Mouse (Mus musculus): Measurements from ENCODE around the gene Btnl4. TPM values are rescaled to one million over a fixed set of nuclear protein-coding genes. Genes with fewer than 3 reads are reported as not detected.

Gene Btnl4
- polyA plus RNA-seq (2015; fragmentation: Nextera tagmentation; extraction: Ambion mirVana): not detected in 2 replicates

GRCm38 (mm10) chr17:34477238-34478013 is at the start of gene Btnl4:
TSS of gene Btnl4 (minus strand) at chr17:34477318.

DNA sequence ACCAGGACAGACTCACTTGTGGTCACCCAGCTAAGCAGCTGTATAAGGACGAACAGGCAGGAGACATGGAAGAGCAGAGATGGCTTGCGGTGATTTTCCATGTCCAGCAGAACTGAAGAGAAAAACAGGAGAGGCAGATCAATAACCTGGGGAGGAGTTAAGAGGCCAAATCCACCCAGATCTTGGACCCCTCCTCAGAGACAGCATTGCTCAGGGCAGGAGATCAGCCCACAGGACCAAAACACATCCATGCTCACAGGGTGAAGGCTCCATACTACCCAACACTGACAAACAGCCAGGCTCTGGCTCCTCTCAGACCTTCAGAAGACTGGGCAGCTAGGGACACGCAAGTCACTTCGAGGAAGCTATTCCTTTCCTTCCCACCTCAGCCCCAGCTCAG is 40.1 kb upstream of the Btnl4 start, which contains the start of gene Btnl6:
Btnl6 (minus strand) TSS at position 101 of the 400 bp plus-strand sequence.

Other genes starting within 250 kb of the Btnl4 start
- gene H2-Ob, start 238.4 kb downstream of the Btnl4 start, polyA plus RNA-seq (2015; fragmentation: Nextera tagmentation; extraction: Ambion mirVana): 0.16 and 0.21 TPM in 2 replicates
- 8.1 and 12.1 TPM in 2 replicates for gene H2-Ab1, start 219.6 kb downstream of the Btnl4 start, polyA plus RNA-seq (2015; fragmentation: Nextera tagmentation; extraction: Ambion mirVana)
- gene H2-Aa, start 189.5 kb downstream of the Btnl4 start, polyA plus RNA-seq (2015; fragmentation: Nextera tagmentation; extraction: Ambion mirVana): 5.4 and 5.7 TPM in 2 replicates
- 4.8 and 6.7 TPM in 2 replicates for gene H2-Eb1, start 171.5 kb downstream of the Btnl4 start, polyA plus RNA-seq (2015; fragmentation: Nextera tagmentation; extraction: Ambion mirVana)
- not detected in 2 replicates for gene H2-Eb2, start 151.7 kb downstream of the Btnl4 start, polyA plus RNA-seq (2015; fragmentation: Nextera tagmentation; extraction: Ambion mirVana)
- gene Btnl2, start 122.5 kb downstream of the Btnl4 start, polyA plus RNA-seq (2015; fragmentation: Nextera tagmentation; extraction: Ambion mirVana): 0.12 and 0.22 TPM in 2 replicates
- gene Btnl1, start 100.2 kb downstream of the Btnl4 start, polyA plus RNA-seq (2015; fragmentation: Nextera tagmentation; extraction: Ambion mirVana): not detected in 2 replicates
- 1.4 and 2.6 TPM in 2 replicates for gene BC051142, start 78.5 kb downstream of the Btnl4 start, polyA plus RNA-seq (2015; fragmentation: Nextera tagmentation; extraction: Ambion mirVana)
- not detected in 2 replicates for gene Btnl6, start 40.0 kb upstream of the Btnl4 start, polyA plus RNA-seq (2015; fragmentation: Nextera tagmentation; extraction: Ambion mirVana)
- gene Notch4, start 87.0 kb upstream of the Btnl4 start, polyA plus RNA-seq (2015; fragmentation: Nextera tagmentation; extraction: Ambion mirVana): 3.0 and 5.0 TPM in 2 replicates
- 15.0 TPM in 2 replicates for gene Gpsm3, start 112.5 kb upstream of the Btnl4 start, polyA plus RNA-seq (2015; fragmentation: Nextera tagmentation; extraction: Ambion mirVana)
- 6.1 and 6.8 TPM in 2 replicates for gene Pbx2, start 113.9 kb upstream of the Btnl4 start, polyA plus RNA-seq (2015; fragmentation: Nextera tagmentation; extraction: Ambion mirVana)
- gene Ager, start 120.5 kb upstream of the Btnl4 start, polyA plus RNA-seq (2015; fragmentation: Nextera tagmentation; extraction: Ambion mirVana): 4.4 and 5.1 TPM in 2 replicates
- 90.9 and 133 TPM in 2 replicates for gene Rnf5, start 126.4 kb upstream of the Btnl4 start, polyA plus RNA-seq (2015; fragmentation: Nextera tagmentation; extraction: Ambion mirVana)
- gene Agpat1, start 126.9 kb upstream of the Btnl4 start, polyA plus RNA-seq (2015; fragmentation: Nextera tagmentation; extraction: Ambion mirVana): 43.8 and 58.6 TPM in 2 replicates
- gene Egfl8, start 138.7 kb upstream of the Btnl4 start, polyA plus RNA-seq (2015; fragmentation: Nextera tagmentation; extraction: Ambion mirVana): 11.5 and 18.6 TPM in 2 replicates
- 25.5 and 34.3 TPM in 2 replicates for gene Ppt2, start 151.2 kb upstream of the Btnl4 start, polyA plus RNA-seq (2015; fragmentation: Nextera tagmentation; extraction: Ambion mirVana)
- 1.3 and 2.2 TPM in 2 replicates for gene Prrt1, start 152.2 kb upstream of the Btnl4 start, polyA plus RNA-seq (2015; fragmentation: Nextera tagmentation; extraction: Ambion mirVana)
- 13.8 and 17.8 TPM in 2 replicates for gene Fkbpl, start 167.4 kb upstream of the Btnl4 start, polyA plus RNA-seq (2015; fragmentation: Nextera tagmentation; extraction: Ambion mirVana)
- 34.1 and 43.4 TPM in 2 replicates for gene Atf6b, start 169.8 kb upstream of the Btnl4 start, polyA plus RNA-seq (2015; fragmentation: Nextera tagmentation; extraction: Ambion mirVana)
- 10.3 and 10.4 TPM in 2 replicates for gene Tnxb, start 193.2 kb upstream of the Btnl4 start, polyA plus RNA-seq (2015; fragmentation: Nextera tagmentation; extraction: Ambion mirVana)

Measured in adrenal gland, postnatal 0 days (tissue).